Mouse (Mus musculus) liver, embryonic 14.5 days (tissue): ENCODE data around the gene Fbln1.

Experiments
- CTCF ChIP-seq: IDR thresholded peaks from 2 replicates; pipeline ENCODE4 v1.5.1; 2016; ENCODE audit warnings: antibody characterized with exemption, low read depth, control low read depth
- EP300 ChIP-seq: IDR thresholded peaks from 2 replicates; pipeline ENCODE4 v1.6.1; 2016; ENCODE audit warnings: antibody characterized with exemption, low read depth

DNA sequence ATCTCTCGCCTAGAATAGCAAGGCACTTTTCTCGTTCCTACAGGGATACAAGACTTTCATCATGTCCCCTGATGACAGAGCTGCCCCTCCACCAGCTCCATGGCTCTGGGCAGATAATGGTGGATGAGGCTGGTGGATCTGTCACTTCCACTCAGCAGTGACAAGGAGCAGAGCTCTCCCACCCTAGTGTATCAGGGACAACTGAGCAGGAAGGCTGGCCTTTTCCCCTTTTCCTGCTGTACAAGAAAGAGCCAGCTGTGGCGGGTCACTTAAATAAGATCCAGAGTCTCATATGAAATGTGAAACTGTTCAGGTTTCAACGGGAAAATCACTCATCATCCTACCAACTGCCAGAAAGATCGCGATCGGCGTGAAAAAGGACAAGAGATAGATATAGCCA lies 32.3 kb upstream of the Fbln1 start:
- TF ChIP-seq EP300 (no peak), CTCF (no peak)
